Mouse (Mus musculus) CH12.LX (cell line): ENCODE results near the gene Ctdspl.

Source experiments
- CHD1 ChIP-seq: IDR thresholded peaks from 2 replicates; pipeline ENCODE4 v1.6.1; 2012; ENCODE audit warnings: low read depth, low read length, improper control_type of control experiment, inconsistent platforms
- CHD2 ChIP-seq: IDR thresholded peaks from 2 replicates; pipeline ENCODE4 v1.6.1; 2011; ENCODE audit warnings: low read length, improper control_type of control experiment
- CTCF ChIP-seq, 2 experiments: IDR thresholded peaks in 1 of 2; conservative IDR thresholded peaks in 1 of 2; 2 replicates each; pipeline ENCODE4 v1.5.1; 2011 to 2012; ENCODE audit warnings: low read depth in 2 of 2, low read length in 2 of 2, improper control_type of control experiment in 1 of 2, inconsistent platforms in 1 of 2, mild to moderate bottlenecking in 1 of 2, moderate library complexity in 1 of 2
- EP300 ChIP-seq: IDR thresholded peaks from 2 replicates; pipeline ENCODE4 v1.6.1; 2011; ENCODE audit warnings: low read length, improper control_type of control experiment
- MAFK ChIP-seq: IDR thresholded peaks from 2 replicates; pipeline ENCODE4 v1.6.1; 2011; ENCODE audit warnings: low read length, improper control_type of control experiment; ENCODE audit not compliant: insufficient replicate concordance
- MAX ChIP-seq: IDR thresholded peaks from 2 replicates; pipeline ENCODE4 v1.6.1; 2011; ENCODE audit warnings: low read length, improper control_type of control experiment
- MYC ChIP-seq: IDR thresholded peaks from 2 replicates; pipeline ENCODE4 v1.6.1; 2011; ENCODE audit warnings: low read depth, mild to moderate bottlenecking, improper control_type of control experiment, low read length
- POLR2A ChIP-seq: IDR thresholded peaks from 2 replicates; pipeline ENCODE4 v1.6.1; 2011; ENCODE audit warnings: low read depth, mild to moderate bottlenecking, improper control_type of control experiment, low read length
- USF1 ChIP-seq: IDR thresholded peaks from 2 replicates; pipeline ENCODE4 v1.6.1; 2014; ENCODE audit warnings: low read depth, mild to moderate bottlenecking, inconsistent platforms, low read length, improper control_type of control experiment

- TF ChIP-seq CTCF (conservative IDR thresholded peaks at IDR 0.05 in 1 of 2, IDR thresholded peaks at IDR 0.05 in 1 of 2; ENCODE audit: low read depth in 2 of 2, low read length in 2 of 2), result no peak
- TF ChIP-seq POLR2A, result no peak
- TF ChIP-seq MYC, result no peak
- TF ChIP-seq MAFK, result no peak
- no peak for TF ChIP-seq CHD1
- no peak for TF ChIP-seq CHD2
- no peak for TF ChIP-seq MAX
- TF ChIP-seq USF1, result no peak
- no peak for TF ChIP-seq EP300
Observed at GRCm38 (mm10) chr9:118919672-118920186, 6.5 kb upstream of the Ctdspl start.
